In genomic region chr10:94978265-94978822, GRCm38 (mm10) we compare ENCODE assay signal across 16 mouse cellular contexts. TPM values are rescaled to one million over a fixed set of nuclear protein-coding genes. Genes with fewer than 3 reads are reported as not detected.
DNase-seq lines count a peak whose midpoint lies in the region; ATAC-seq lines count a peak whose summit lies in the region.
"Had no signal": no experiment of that assay in that cellular context is flagged by ENCODE, and none has a peak within 500 bp of the region (broad histone marks: within the 10 kb centered on the region; RNA-seq: fewer than 3 reads in every experiment).

No protein-coding gene starts in this region.

- ATAC-seq in hindbrain, embryonic 12.5 days (ENCODE audit: low FRiP score) = peak; percentile 81
- ATAC-seq in midbrain, embryonic 13.5 days = peak; percentile 75
- ATAC-seq in liver, embryonic 11.5 days (replicated peaks; ENCODE audit: low FRiP score) = no peak
- ATAC-seq: intestine, embryonic 16.5 days had no signal

- H3K4me3 ChIP-seq in hindbrain, embryonic 12.5 days = no peak overlapping the region
- H3K4me3 ChIP-seq in midbrain, embryonic 13.5 days (replicated peaks) = no peak overlapping the region
- H3K4me3 ChIP-seq in liver, embryonic 11.5 days (ENCODE audit: low read depth, low read length) = no peak overlapping the region

- H3K4me1 ChIP-seq in hindbrain, embryonic 12.5 days = peaks cover 16% of the 10 kb centered on the region
- H3K4me1 ChIP-seq in midbrain, embryonic 13.5 days (replicated peaks) = peaks cover 34% of the 10 kb centered on the region
- H3K4me1 ChIP-seq in liver, embryonic 11.5 days (replicated peaks; ENCODE audit: control insufficient read depth, insufficient read depth, low read length) = no peaks in the 10 kb centered on the region

- WGBS in hindbrain, embryonic 12.5 days = 29% methylated on average over 5 of the region's 5 CpGs
- WGBS in midbrain, embryonic 13.5 days = 17% methylated on average over 5 of the region's 5 CpGs
- 62% methylated on average over 5 of the region's 5 CpGs for WGBS in liver, embryonic 11.5 days

- no peak overlapping the region for H3K9ac ChIP-seq in hindbrain, embryonic 12.5 days
- peak overlapping the region; percentile 47; the same call in 1 of the 2 replicates for H3K9ac ChIP-seq in midbrain, embryonic 13.5 days (replicated peaks)
- H3K9ac ChIP-seq in liver, embryonic 11.5 days (ENCODE audit: low read depth, low read length) = no peak overlapping the region
- H3K9ac ChIP-seq: lung, embryonic 14.5 days had no signal

- intact Hi-C loops in heart, postnatal 10 days (cut with DNase I) = no loop called here

- H3K27me3 ChIP-seq in hindbrain, embryonic 12.5 days = no peaks in the 10 kb centered on the region
- no peaks in the 10 kb centered on the region for H3K27me3 ChIP-seq in midbrain, embryonic 13.5 days
- H3K27me3 ChIP-seq in liver, embryonic 11.5 days (replicated peaks; ENCODE audit: control insufficient read depth, insufficient read depth, low read length) = no peaks in the 10 kb centered on the region

- H3K4me2 ChIP-seq in hindbrain, embryonic 12.5 days (replicated peaks) = no peak overlapping the region; the same call in 1 of the 2 replicates
- H3K4me2 ChIP-seq in midbrain, embryonic 13.5 days (replicated peaks) = no peak overlapping the region; the same call in 1 of the 2 replicates
- H3K4me2 ChIP-seq in liver, embryonic 11.5 days = no peak overlapping the region
- H3K4me2 ChIP-seq: lung, embryonic 14.5 days had no signal

- H3K27ac ChIP-seq in hindbrain, embryonic 12.5 days = peak overlapping the region; percentile 71
- H3K27ac ChIP-seq in midbrain, embryonic 13.5 days = peak overlapping the region; percentile 67
- H3K27ac ChIP-seq in liver, embryonic 11.5 days (ENCODE audit: low read depth, low read length) = no peak overlapping the region
- H3K27ac ChIP-seq: kidney, postnatal 0 days; macrophage had no signal

- peak; percentile 7 for DNase-seq in embryo, embryonic 10 days (ENCODE audit: low spot score)
- no peak for DNase-seq in embryo, embryonic 11 days
- peak; percentile 29 for DNase-seq in retina, embryonic 14.5 days (ENCODE audit: low spot score)
- DNase-seq in frontal cortex, postnatal 10 days (ENCODE audit: low spot score in 2 of 2) = no peak
- no peak for DNase-seq in liver, embryonic 11.5 days (ENCODE audit: low spot score)
- DNase-seq in heart, postnatal 10 days = no peak
- DNase-seq: adrenal gland, postnatal 25 days; cerebellum, adult 9-11 months; gastrocnemius, postnatal 10 days; layer of hippocampus, postnatal 36 days; lung, embryonic 14.5 days had no signal

- H3K36me3 ChIP-seq in hindbrain, embryonic 12.5 days = no peaks in the 10 kb centered on the region
- H3K36me3 ChIP-seq in midbrain, embryonic 13.5 days = no peaks in the 10 kb centered on the region
- no peaks in the 10 kb centered on the region for H3K36me3 ChIP-seq in liver, embryonic 11.5 days (ENCODE audit: control insufficient read depth, insufficient read depth, low read length)

- peaks cover 2% of the 10 kb centered on the region; the same call in 1 of the 2 replicates for H3K9me3 ChIP-seq in hindbrain, embryonic 12.5 days (replicated peaks)
- H3K9me3 ChIP-seq in midbrain, embryonic 13.5 days = no peaks in the 10 kb centered on the region
- no peaks in the 10 kb centered on the region for H3K9me3 ChIP-seq in liver, embryonic 11.5 days (ENCODE audit: control insufficient read depth, low read length)

RNA-seq across cellular contexts. Expression of gene Plxnc1, which starts 33.7 kb away (rescaled TPM):
- 6.4 and 6.7 TPM in 2 replicates for polyA plus RNA-seq in hindbrain, embryonic 12.5 days (2016; fragmentation: Nextera tagmentation; extraction: Ambion mirVana)
- 8.7 and 9.4 TPM in 2 replicates for polyA plus RNA-seq in midbrain, embryonic 13.5 days (2015; fragmentation: Nextera tagmentation; extraction: Ambion mirVana)
- polyA plus RNA-seq in liver, embryonic 11.5 days (2014; fragmentation: Nextera tagmentation; extraction: Ambion mirVana) = 5.3 and 6.0 TPM in 2 replicates
- 1 to 10 TPM; 5.2 to 5.6 TPM for total RNA-seq in heart, postnatal 10 days (2021)

Comparison
In these comparisons a context has a peak if more than half of its experiments do, and no peak if none do; other contexts are left out.
1. DNase-seq: peak in embryo, embryonic 10 days (single experiment) and retina, embryonic 14.5 days (single experiment); none in embryo, embryonic 11 days (single experiment), frontal cortex, postnatal 10 days (0 of 2), liver, embryonic 11.5 days (single experiment) and heart, postnatal 10 days (0 of 2).